In genomic region chr17:63890611-63891010, GRCm38 (mm10) we compare ENCODE assay signal across 20 mouse cellular contexts. TPM values are rescaled to one million over a fixed set of nuclear protein-coding genes. Genes with fewer than 3 reads are reported as not detected.
"Had no signal": no experiment of that assay in that cellular context is flagged by ENCODE, and none has a peak within 500 bp of the region (broad histone marks: within the 10 kb centered on the region; RNA-seq: fewer than 3 reads in every experiment).

No protein-coding gene starts in this region.

- ATAC-seq: midbrain, embryonic 16.5 days had no signal

- H3K4me3 ChIP-seq: midbrain, embryonic 10.5 days; midbrain, embryonic 12.5 days; myocyte; neural tube, embryonic 13.5 days; neural tube, embryonic 15.5 days had no signal

- H3K9ac ChIP-seq: lung, embryonic 14.5 days; midbrain, embryonic 12.5 days; neural tube, embryonic 13.5 days; neural tube, embryonic 15.5 days had no signal

- H3K27me3 ChIP-seq: midbrain, embryonic 12.5 days; neural tube, embryonic 13.5 days; neural tube, embryonic 15.5 days had no signal

- DNase-seq: lung, adult 18-20 months; lung, embryonic 14.5 days; lung, postnatal 10 days; lung, postnatal 4 days; midbrain, embryonic 14.5 days; retina, postnatal 1 day; right cerebral cortex, adult 18-20 months; right cerebral cortex, postnatal 25 days; right cerebral cortex, postnatal 4 days; spleen, adult 18-20 months; thymus, adult 18-20 months; thymus, postnatal 14 days; thymus, postnatal 36 days had no signal

- H3K4me1 ChIP-seq: midbrain, embryonic 10.5 days; midbrain, embryonic 12.5 days had no signal

- H3K36me3 ChIP-seq: midbrain, embryonic 10.5 days; midbrain, embryonic 12.5 days; neural tube, embryonic 13.5 days; neural tube, embryonic 15.5 days had no signal

- H3K9me3 ChIP-seq: midbrain, embryonic 10.5 days; midbrain, embryonic 12.5 days; neural tube, embryonic 13.5 days; neural tube, embryonic 15.5 days had no signal

- H3K27ac ChIP-seq: midbrain, embryonic 10.5 days; midbrain, embryonic 12.5 days; neural tube, embryonic 13.5 days; neural tube, embryonic 15.5 days had no signal

- H3K4me2 ChIP-seq: lung, embryonic 14.5 days; midbrain, embryonic 12.5 days; neural tube, embryonic 13.5 days; neural tube, embryonic 15.5 days had no signal

RNA-seq across cellular contexts. Expression of gene A930002H24Rik, which starts 27.0 kb away (rescaled TPM):
- polyA plus RNA-seq: small intestine, adult 2 months had no signal
